Mouse (Mus musculus): ENCODE measurements around the gene Prtg. TPM values are rescaled to one million over a fixed set of nuclear protein-coding genes. Genes with fewer than 3 reads are reported as not detected.

Prtg gene
- polyA plus RNA-seq, 1 experiment from 2014 or later, result 0.06 TPM

GRCm38 (mm10) chr9:72790530-72791212, 16.0 kb upstream of the Prtg start:
- H3K36me3 ChIP-seq (ENCODE audit: control insufficient read depth, insufficient read depth, low read length), result no peaks in the 10 kb centered on the region
- H3K27ac ChIP-seq (replicated peaks), result no peak overlapping the region
- TF ChIP-seq CTCF (IDR thresholded peaks at IDR 0.05; ENCODE audit: low read depth) (no peak), EP300 (optimal IDR thresholded peaks at IDR 0.05) (no peak)
- H3K9ac ChIP-seq (ENCODE audit: low read length), result no peak overlapping the region
- H3K9me3 ChIP-seq (ENCODE audit: control insufficient read depth, low read length), result no peaks in the 10 kb centered on the region
- H3K4me3 ChIP-seq (ENCODE audit: low read depth, low read length), result no peak overlapping the region
- 45% methylated on average over 14 of the region's 14 CpGs for WGBS
- DNase-seq (ENCODE audit: low spot score), result no peak
- no peaks in the 10 kb centered on the region for H3K4me1 ChIP-seq (replicated peaks; ENCODE audit: control insufficient read depth, insufficient read depth)
- no peaks in the 10 kb centered on the region for H3K27me3 ChIP-seq (ENCODE audit: control insufficient read depth, insufficient read depth, low read length)
- ATAC-seq (ENCODE audit: low FRiP score, low TSS enrichment), result no peak
- H3K4me2 ChIP-seq (replicated peaks; ENCODE audit: low read depth), result no peak overlapping the region

- ATAC-seq (ENCODE audit: low FRiP score, low TSS enrichment) (no peak), DNase-seq (ENCODE audit: low spot score) (no peak)
- TF ChIP-seq EP300 (optimal IDR thresholded peaks at IDR 0.05), result no peak
- no peak for TF ChIP-seq CTCF (IDR thresholded peaks at IDR 0.05; ENCODE audit: low read depth)
- Histone ChIP-seq H3K4me2 (replicated peaks; ENCODE audit: low read depth) (no peak overlapping the region), H3K9me3 (ENCODE audit: control insufficient read depth, low read length) (no peaks in the 10 kb centered on the region), H3K27me3 (ENCODE audit: control insufficient read depth, insufficient read depth, low read length) (no peaks in the 10 kb centered on the region), H3K9ac (ENCODE audit: low read length) (no peak overlapping the region), H3K4me3 (ENCODE audit: low read depth, low read length) (no peak overlapping the region), H3K36me3 (ENCODE audit: control insufficient read depth, insufficient read depth, low read length) (no peaks in the 10 kb centered on the region), H3K4me1 (replicated peaks; ENCODE audit: control insufficient read depth, insufficient read depth) (no peaks in the 10 kb centered on the region), H3K27ac (replicated peaks) (no peak overlapping the region)
- 62% methylated on average over 10 of the region's 10 CpGs for WGBS
Measured at GRCm38 (mm10) chr9:72791213-72791582, 15.5 kb upstream of the Prtg start.

GRCm38 (mm10) chr9:72791681-72792080, 15.0 kb upstream of the Prtg start:
- no peak overlapping the region for H3K9ac ChIP-seq (ENCODE audit: low read length)
- ATAC-seq (ENCODE audit: low FRiP score, low TSS enrichment) (no peak), DNase-seq (ENCODE audit: low spot score) (no peak)
- no peaks in the 10 kb centered on the region for H3K36me3 ChIP-seq (ENCODE audit: control insufficient read depth, insufficient read depth, low read length)
- H3K4me1 ChIP-seq (replicated peaks; ENCODE audit: control insufficient read depth, insufficient read depth), result no peaks in the 10 kb centered on the region
- no peaks in the 10 kb centered on the region for H3K27me3 ChIP-seq (ENCODE audit: control insufficient read depth, insufficient read depth, low read length)
- H3K9me3 ChIP-seq (ENCODE audit: control insufficient read depth, low read length), result no peaks in the 10 kb centered on the region
- H3K27ac ChIP-seq (replicated peaks), result no peak overlapping the region
- H3K4me2 ChIP-seq (replicated peaks; ENCODE audit: low read depth), result no peak overlapping the region
- WGBS, result 31% methylated on average over 6 of the region's 6 CpGs
- H3K4me3 ChIP-seq (ENCODE audit: low read depth, low read length), result no peak overlapping the region
- TF ChIP-seq CTCF (IDR thresholded peaks at IDR 0.05; ENCODE audit: low read depth), result no peak
- no peak for TF ChIP-seq EP300 (optimal IDR thresholded peaks at IDR 0.05)

- 74% methylated on average over 3 of the region's 3 CpGs for WGBS
- ATAC-seq (ENCODE audit: low FRiP score, low TSS enrichment) (no peak), DNase-seq (ENCODE audit: low spot score) (no peak)
- Histone ChIP-seq H3K27me3 (ENCODE audit: control insufficient read depth, insufficient read depth, low read length) (no peaks in the 10 kb centered on the region), H3K4me1 (replicated peaks; ENCODE audit: control insufficient read depth, insufficient read depth) (no peaks in the 10 kb centered on the region), H3K9me3 (ENCODE audit: control insufficient read depth, low read length) (no peaks in the 10 kb centered on the region), H3K9ac (ENCODE audit: low read length) (no peak overlapping the region), H3K4me3 (ENCODE audit: low read depth, low read length) (no peak overlapping the region), H3K27ac (replicated peaks) (no peak overlapping the region), H3K36me3 (ENCODE audit: control insufficient read depth, insufficient read depth, low read length) (no peaks in the 10 kb centered on the region), H3K4me2 (replicated peaks; ENCODE audit: low read depth) (no peak overlapping the region)
- TF ChIP-seq EP300 (optimal IDR thresholded peaks at IDR 0.05), result no peak
- no peak for TF ChIP-seq CTCF (IDR thresholded peaks at IDR 0.05; ENCODE audit: low read depth)
Measured at GRCm38 (mm10) chr9:72795243-72795642, 11.4 kb upstream of the Prtg start.

- no peak overlapping the region for H3K4me3 ChIP-seq (ENCODE audit: low read depth, low read length)
- no peak for TF ChIP-seq CTCF (IDR thresholded peaks at IDR 0.05; ENCODE audit: low read depth)
- TF ChIP-seq EP300 (optimal IDR thresholded peaks at IDR 0.05), result no peak
- peak overlapping the region; percentile 23; the same call in 1 of the 2 replicates for H3K4me2 ChIP-seq (replicated peaks; ENCODE audit: low read depth)
- no peak overlapping the region for H3K27ac ChIP-seq (replicated peaks)
- WGBS, result 38% methylated on average over 9 of the region's 9 CpGs
- no peaks in the 10 kb centered on the region for H3K36me3 ChIP-seq (ENCODE audit: control insufficient read depth, insufficient read depth, low read length)
- ATAC-seq (ENCODE audit: low FRiP score, low TSS enrichment), result peak; percentile 42; the same call in 1 of the 2 replicates
- DNase-seq (ENCODE audit: low spot score), result no peak
- H3K27me3 ChIP-seq (ENCODE audit: control insufficient read depth, insufficient read depth, low read length), result no peaks in the 10 kb centered on the region
- H3K9ac ChIP-seq (ENCODE audit: low read length), result no peak overlapping the region
- H3K9me3 ChIP-seq (ENCODE audit: control insufficient read depth, low read length), result no peaks in the 10 kb centered on the region
- H3K4me1 ChIP-seq (replicated peaks; ENCODE audit: control insufficient read depth, insufficient read depth), result no peaks in the 10 kb centered on the region
Measured at GRCm38 (mm10) chr9:72797136-72797621, 9.5 kb upstream of the Prtg start.

GRCm38 (mm10) chr9:72803280-72803679, 3.4 kb upstream of the Prtg start:
- Histone ChIP-seq H3K4me1 (replicated peaks; ENCODE audit: control insufficient read depth, insufficient read depth) (no peaks in the 10 kb centered on the region), H3K4me2 (replicated peaks; ENCODE audit: low read depth) (no peak overlapping the region), H3K9me3 (ENCODE audit: control insufficient read depth, low read length) (no peaks in the 10 kb centered on the region), H3K27ac (replicated peaks) (no peak overlapping the region), H3K4me3 (ENCODE audit: low read depth, low read length) (no peak overlapping the region), H3K27me3 (ENCODE audit: control insufficient read depth, insufficient read depth, low read length) (no peaks in the 10 kb centered on the region), H3K9ac (ENCODE audit: low read length) (no peak overlapping the region), H3K36me3 (ENCODE audit: control insufficient read depth, insufficient read depth, low read length) (no peaks in the 10 kb centered on the region)
- DNase-seq (ENCODE audit: low spot score) (no peak), ATAC-seq (ENCODE audit: low FRiP score, low TSS enrichment) (no peak)
- no peak for TF ChIP-seq CTCF (IDR thresholded peaks at IDR 0.05; ENCODE audit: low read depth)
- no peak for TF ChIP-seq EP300 (optimal IDR thresholded peaks at IDR 0.05)
- WGBS, result 51% methylated on average over 4 of the region's 4 CpGs

Data from stomach, postnatal 0 days (tissue).